Comparison of ENCODE assay signal across 27 mouse cellular contexts in the genomic region with DNA sequence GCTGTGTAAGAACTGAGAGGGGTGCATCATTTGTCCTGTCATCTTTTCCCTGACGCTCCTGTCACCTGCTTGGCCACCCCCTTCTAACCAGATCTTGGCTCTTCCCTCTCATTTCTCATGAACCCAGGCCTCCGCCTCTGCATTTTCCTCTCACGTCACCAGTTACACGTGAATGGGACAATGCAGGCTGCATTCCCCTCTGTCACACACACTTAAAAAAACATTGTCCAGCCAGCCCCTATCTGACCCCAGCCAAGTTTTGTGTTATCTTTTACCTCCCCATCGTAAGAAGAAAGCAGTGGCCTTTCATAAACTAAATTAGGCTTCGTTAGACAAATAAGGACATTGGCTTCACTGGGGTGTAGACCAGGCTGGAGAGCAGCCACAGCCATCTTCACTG. TPM values are rescaled to one million over a fixed set of nuclear protein-coding genes. Genes with fewer than 3 reads are reported as not detected.
DNase-seq lines count a peak whose midpoint lies in the region; ATAC-seq and TF ChIP-seq lines count a peak whose summit lies in the region.
"Had no signal": no experiment of that assay in that cellular context is flagged by ENCODE, and none has a peak within 500 bp of the region (broad histone marks: within the 10 kb centered on the region; RNA-seq: fewer than 3 reads in every experiment).

No protein-coding gene starts in this region.

- TF ChIP-seq CTCF in heart, postnatal 0 days (IDR thresholded peaks at IDR 0.05; ENCODE audit: low read depth), result no peak
- TF ChIP-seq CTCF in heart, adult 2 months (IDR thresholded peaks at IDR 0.05), result no peak

- intact Hi-C loops in heart, postnatal 10 days (cut with DNase I), result no loop called here
- intact Hi-C loops in heart, adult 2 months (cut with DNase I), result no loop called here

- H3K9me3 ChIP-seq in heart, embryonic 10.5 days, result no peaks in the 10 kb centered on the region
- H3K9me3 ChIP-seq in heart, embryonic 13.5 days, result no peaks in the 10 kb centered on the region
- H3K9me3 ChIP-seq in heart, postnatal 0 days (replicated peaks; ENCODE audit: control insufficient read depth, low read length), result no peaks in the 10 kb centered on the region
- H3K9me3 ChIP-seq in midbrain, embryonic 10.5 days (replicated peaks), result no peaks in the 10 kb centered on the region
- no peaks in the 10 kb centered on the region for H3K9me3 ChIP-seq in midbrain, embryonic 16.5 days (replicated peaks; ENCODE audit: control insufficient read depth, low read length, poor library complexity, severe bottlenecking)
- H3K9me3 ChIP-seq: forebrain, embryonic 10.5 days; forebrain, embryonic 13.5 days; G1E; hindbrain, embryonic 12.5 days; hindbrain, embryonic 15.5 days; intestine, embryonic 15.5 days had no signal

- H3K4me2 ChIP-seq in heart, embryonic 13.5 days, result peak overlapping the region; percentile 11; the same call in 1 of the 2 replicates
- no peak overlapping the region for H3K4me2 ChIP-seq in heart, postnatal 0 days (ENCODE audit: low read depth, low read length)
- H3K4me2 ChIP-seq in midbrain, embryonic 16.5 days (ENCODE audit: low read length), result no peak overlapping the region
- H3K4me2 ChIP-seq: forebrain, embryonic 13.5 days; hindbrain, embryonic 12.5 days; hindbrain, embryonic 15.5 days; intestine, embryonic 15.5 days had no signal

- peak overlapping the region; percentile 33; the same call in 1 of the 2 replicates for H3K27ac ChIP-seq in heart, embryonic 10.5 days
- H3K27ac ChIP-seq in heart, embryonic 13.5 days (replicated peaks), result 0 out of 2 replicates have a peak overlapping the region, but pooled peaks have one; percentile 20
- no peak overlapping the region for H3K27ac ChIP-seq in heart, postnatal 0 days (ENCODE audit: low read depth)
- no peak overlapping the region for H3K27ac ChIP-seq in heart, adult 2 months
- no peak overlapping the region for H3K27ac ChIP-seq in midbrain, embryonic 10.5 days (replicated peaks)
- H3K27ac ChIP-seq in midbrain, embryonic 16.5 days (ENCODE audit: low read length), result no peak overlapping the region
- H3K27ac ChIP-seq: forebrain, embryonic 10.5 days; forebrain, embryonic 13.5 days; hindbrain, embryonic 12.5 days; hindbrain, embryonic 15.5 days; intestine, embryonic 15.5 days had no signal

- TF ChIP-seq POLR2A in heart, adult 2 months (IDR thresholded peaks at IDR 0.05; ENCODE audit: insufficient read depth, low read depth, low read length), result no peak

- H3K9ac ChIP-seq in heart, embryonic 13.5 days, result no peak overlapping the region
- no peak overlapping the region for H3K9ac ChIP-seq in heart, postnatal 0 days (replicated peaks; ENCODE audit: low read depth, low read length)
- no peak overlapping the region for H3K9ac ChIP-seq in heart, adult 2 months (ENCODE audit: low read depth, low read length)
- H3K9ac ChIP-seq in midbrain, embryonic 16.5 days (ENCODE audit: low read depth, low read length), result no peak overlapping the region
- H3K9ac ChIP-seq: forebrain, embryonic 13.5 days; hindbrain, embryonic 12.5 days; hindbrain, embryonic 15.5 days; intestine, embryonic 15.5 days had no signal

- DNase-seq in heart, embryonic 10.5 days (ENCODE audit: low spot score), result no peak
- no peak for DNase-seq in heart, adult 8-10 months (ENCODE audit: low spot score)
- DNase-seq in heart, postnatal 10 days, result no peak
- peak; percentile 46 for DNase-seq in heart, postnatal 0 days (ENCODE audit: low spot score)
- no peak for DNase-seq in heart, adult 2 months
- DNase-seq in midbrain, embryonic 10.5 days (ENCODE audit: low spot score), result peak; percentile 8
- DNase-seq: adrenal gland, postnatal 10 days; adrenal gland, postnatal 36 days; B cell, adult 2 months; cerebellum, adult 18-20 months; cerebellum, adult 9-10 months; cerebellum, postnatal 14 days; gastrocnemius, postnatal 10 days; gastrocnemius, postnatal 36 days; kidney, adult 18-20 months; kidney, adult 9 months had no signal

- no peaks in the 10 kb centered on the region for H3K79me2 ChIP-seq in heart, adult 2 months (replicated peaks; ENCODE audit: control insufficient read depth, insufficient read depth, low read length)

- peak; percentile 14; the same call in 1 of the 2 replicates for ATAC-seq in heart, embryonic 13.5 days (ENCODE audit: extremely low read depth, insufficient number of reproducible peaks, low FRiP score, low TSS enrichment)
- ATAC-seq in heart, postnatal 0 days (ENCODE audit: insufficient read depth, low read depth), result peak; percentile 76
- ATAC-seq in midbrain, embryonic 16.5 days, result no peak
- ATAC-seq: forebrain, embryonic 13.5 days; forebrain, embryonic 16.5 days; intestine, embryonic 15.5 days; Patski had no signal

- H3K27me3 ChIP-seq in heart, embryonic 10.5 days (ENCODE audit: insufficient read depth, poor library complexity, severe bottlenecking), result no peaks in the 10 kb centered on the region
- H3K27me3 ChIP-seq in heart, embryonic 13.5 days (replicated peaks), result no peaks in the 10 kb centered on the region
- H3K27me3 ChIP-seq in heart, postnatal 0 days (ENCODE audit: control insufficient read depth, insufficient read depth, low read length), result no peaks in the 10 kb centered on the region
- no peaks in the 10 kb centered on the region for H3K27me3 ChIP-seq in heart, adult 2 months (ENCODE audit: control insufficient read depth, insufficient read depth, low read length)
- no peaks in the 10 kb centered on the region for H3K27me3 ChIP-seq in midbrain, embryonic 10.5 days (ENCODE audit: low read depth, poor library complexity, severe bottlenecking)
- no peaks in the 10 kb centered on the region for H3K27me3 ChIP-seq in midbrain, embryonic 16.5 days (ENCODE audit: control insufficient read depth, insufficient read depth, low read depth, low read length)
- H3K27me3 ChIP-seq: CH12.LX; forebrain, embryonic 13.5 days; hindbrain, embryonic 12.5 days; hindbrain, embryonic 15.5 days; intestine, embryonic 15.5 days; Patski had no signal

- peaks cover 65% of the 10 kb centered on the region for H3K36me3 ChIP-seq in heart, embryonic 10.5 days
- peaks cover 89% of the 10 kb centered on the region for H3K36me3 ChIP-seq in heart, embryonic 13.5 days
- H3K36me3 ChIP-seq in heart, postnatal 0 days (replicated peaks; ENCODE audit: control insufficient read depth, insufficient read depth, low read length), result peaks cover 53% of the 10 kb centered on the region
- H3K36me3 ChIP-seq in heart, adult 2 months (ENCODE audit: control insufficient read depth, insufficient read depth, low read length), result no peaks in the 10 kb centered on the region
- peaks cover 94% of the 10 kb centered on the region for H3K36me3 ChIP-seq in midbrain, embryonic 10.5 days
- peaks cover 25% of the 10 kb centered on the region for H3K36me3 ChIP-seq in midbrain, embryonic 16.5 days (ENCODE audit: control insufficient read depth, insufficient read depth, low read length)

- peaks cover 12% of the 10 kb centered on the region; the same call in 1 of the 2 replicates for H3K4me1 ChIP-seq in heart, embryonic 10.5 days
- peaks cover 14% of the 10 kb centered on the region for H3K4me1 ChIP-seq in heart, embryonic 13.5 days
- no peaks in the 10 kb centered on the region for H3K4me1 ChIP-seq in heart, postnatal 0 days (ENCODE audit: control insufficient read depth, insufficient read depth)
- H3K4me1 ChIP-seq in heart, adult 2 months (ENCODE audit: control insufficient read depth, insufficient read depth, low read length), result no peaks in the 10 kb centered on the region
- no peaks in the 10 kb centered on the region for H3K4me1 ChIP-seq in midbrain, embryonic 10.5 days
- no peaks in the 10 kb centered on the region for H3K4me1 ChIP-seq in midbrain, embryonic 16.5 days (ENCODE audit: control insufficient read depth, insufficient read depth, low read length)
- H3K4me1 ChIP-seq: forebrain, embryonic 13.5 days; hindbrain, embryonic 12.5 days; hindbrain, embryonic 15.5 days; intestine, embryonic 15.5 days had no signal

- TF ChIP-seq EP300 in heart, postnatal 0 days (IDR thresholded peaks at IDR 0.05; ENCODE audit: low read depth), result no peak
- no peak for TF ChIP-seq EP300 in heart, adult 2 months (IDR thresholded peaks at IDR 0.05; ENCODE audit: insufficient read depth, low read depth, low read length)

- WGBS in heart, embryonic 10.5 days, result 45% methylated on average over 6 of the region's 6 CpGs
- 42% methylated on average over 6 of the region's 6 CpGs for WGBS in heart, embryonic 13.5 days
- WGBS in heart, postnatal 0 days, result 31% methylated on average over 6 of the region's 6 CpGs
- 53% methylated on average over 6 of the region's 6 CpGs for WGBS in heart, adult 2 months
- 87% methylated on average over 6 of the region's 6 CpGs for WGBS in midbrain, embryonic 10.5 days
- 92% methylated on average over 6 of the region's 6 CpGs for WGBS in midbrain, embryonic 16.5 days

- H3K4me3 ChIP-seq in heart, embryonic 10.5 days, result no peak overlapping the region
- no peak overlapping the region for H3K4me3 ChIP-seq in heart, embryonic 13.5 days
- H3K4me3 ChIP-seq in heart, postnatal 0 days (ENCODE audit: low read depth, low read length), result no peak overlapping the region
- no peak overlapping the region for H3K4me3 ChIP-seq in heart, adult 2 months
- no peak overlapping the region for H3K4me3 ChIP-seq in midbrain, embryonic 10.5 days
- H3K4me3 ChIP-seq in midbrain, embryonic 16.5 days (ENCODE audit: low read depth, low read length), result no peak overlapping the region
- H3K4me3 ChIP-seq: forebrain, embryonic 10.5 days; forebrain, embryonic 13.5 days; hindbrain, embryonic 12.5 days; hindbrain, embryonic 15.5 days; intestine, embryonic 15.5 days had no signal

RNA-seq across cellular contexts. Expression of a gene that starts 33.8 kb away (rescaled TPM):
- 81.4 and 81.6 TPM in 2 replicates for polyA plus RNA-seq in heart, embryonic 10.5 days (2016; fragmentation: Nextera tagmentation; extraction: Ambion mirVana)
- 100 to 1,000 TPM; 119 to 175 (median 143) TPM for total RNA-seq in heart, adult 8-10 months (2022)
- polyA plus RNA-seq in heart, embryonic 13.5 days (2015; fragmentation: Nextera tagmentation; extraction: Ambion mirVana), result 83.2 and 88.6 TPM in 2 replicates
- 100 to 1,000 TPM; 252 to 270 TPM for total RNA-seq in heart, postnatal 10 days (2021)
- total RNA-seq in heart, postnatal 0 days (2014; rRNA removed; ENCODE audit: low replicate concordance), result 203 and 210 TPM in 2 replicates
- 87.2 and 87.5 TPM in 2 replicates for polyA plus RNA-seq in heart, postnatal 0 days (2015; fragmentation: Nextera tagmentation; extraction: Ambion mirVana)
- total RNA-seq in heart, adult 2 months (2021), result 100 to 1,000 TPM; 147 to 166 TPM
- polyA plus RNA-seq in heart, adult 2 months (2012; rRNA removed), result 56.5 and 119 TPM in 2 replicates
- polyA plus RNA-seq in midbrain, embryonic 10.5 days (2016; fragmentation: Nextera tagmentation; extraction: Ambion mirVana), result 105 and 115 TPM in 2 replicates
- polyA plus RNA-seq in midbrain, embryonic 16.5 days (2015; fragmentation: Nextera tagmentation; extraction: Ambion mirVana), result 135 and 140 TPM in 2 replicates

RNA-seq across cellular contexts. Expression of a gene that starts 33.8 kb away (rescaled TPM):
- 0.95 and 1.7 TPM in 2 replicates for polyA plus RNA-seq in heart, embryonic 10.5 days (2016; fragmentation: Nextera tagmentation; extraction: Ambion mirVana)
- under 1 TPM in 2 of 4 experiments, not detected in 2; 0.40 to 0.69 TPM for total RNA-seq in heart, adult 8-10 months (2022)
- 2.0 and 2.1 TPM in 2 replicates for polyA plus RNA-seq in heart, embryonic 13.5 days (2015; fragmentation: Nextera tagmentation; extraction: Ambion mirVana)
- under 1 TPM in 1 of 2 experiments, not detected in 1; 0.57 TPM for total RNA-seq in heart, postnatal 10 days (2021)
- total RNA-seq in heart, postnatal 0 days (2014; rRNA removed; ENCODE audit: low replicate concordance), result not detected in 2 replicates
- polyA plus RNA-seq in heart, postnatal 0 days (2015; fragmentation: Nextera tagmentation; extraction: Ambion mirVana), result 1.7 and 1.9 TPM in 2 replicates
- under 1 TPM; 0.57 to 0.59 TPM for total RNA-seq in heart, adult 2 months (2021)
- polyA plus RNA-seq in heart, adult 2 months (2012; rRNA removed), result not detected in 2 replicates
- 2.7 and 3.0 TPM in 2 replicates for polyA plus RNA-seq in midbrain, embryonic 10.5 days (2016; fragmentation: Nextera tagmentation; extraction: Ambion mirVana)
- polyA plus RNA-seq in midbrain, embryonic 16.5 days (2015; fragmentation: Nextera tagmentation; extraction: Ambion mirVana), result 1.2 and 2.2 TPM in 2 replicates
- total RNA-seq: gastrocnemius, postnatal 36 days had no signal

Comparison
In these comparisons a context has a peak if more than half of its experiments do, and no peak if none do; other contexts are left out.
1. DNase-seq: peak in heart, postnatal 0 days (single experiment) and midbrain, embryonic 10.5 days (single experiment); none in heart, embryonic 10.5 days (single experiment), heart, adult 8-10 months (single experiment), heart, postnatal 10 days (0 of 2) and heart, adult 2 months (0 of 2).
2. H3K27ac ChIP-seq: peak in heart, embryonic 10.5 days (single experiment) and heart, embryonic 13.5 days (single experiment); none in heart, postnatal 0 days (single experiment), heart, adult 2 months (single experiment), midbrain, embryonic 10.5 days (single experiment) and midbrain, embryonic 16.5 days (single experiment).